Mouse (Mus musculus): ENCODE measurements around the gene S100a3.
A peak's percentile ranks its signal among the peaks of the same experiment; 100 is the strongest.

The S100a3 gene

DNA sequence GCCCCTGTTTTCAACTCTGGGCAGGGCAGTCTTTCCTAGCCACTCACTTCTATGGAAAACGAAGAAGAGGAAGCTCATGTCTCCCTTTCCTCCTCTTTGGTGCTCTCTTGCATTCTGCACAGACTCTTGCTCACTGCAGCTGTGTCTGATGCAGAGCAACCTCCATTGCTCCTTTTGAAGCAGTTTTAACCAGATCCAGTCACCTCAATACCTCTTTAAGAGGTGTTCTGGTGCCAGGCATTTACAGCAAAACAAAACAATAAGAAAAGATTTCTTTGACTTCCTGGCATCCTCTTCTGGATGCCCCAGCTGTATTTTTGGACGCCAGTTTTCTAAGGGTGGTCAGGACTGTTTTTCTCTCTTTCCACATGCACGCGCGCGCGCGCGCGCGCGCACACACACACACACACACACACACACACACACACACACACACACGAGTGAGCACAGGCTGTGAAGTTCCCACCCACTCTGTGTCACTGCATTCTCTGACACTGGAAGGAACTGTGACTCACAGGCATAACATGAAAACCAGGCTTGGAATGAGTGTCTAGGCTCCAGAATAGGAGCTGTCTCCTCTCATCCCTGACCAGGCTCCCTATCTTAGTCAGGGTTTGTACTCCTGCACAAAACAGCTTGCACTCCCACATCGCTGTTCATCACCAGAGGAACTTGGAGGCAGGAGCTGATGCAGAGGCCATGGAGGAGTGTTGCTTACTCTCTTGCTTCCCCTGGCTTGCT is 27.2 kb downstream of the S100a3 start:
- H3K9me3 ChIP-seq (ENCODE audit: low read length) = no peaks in the 10 kb centered on the region
- H3K27me3 ChIP-seq (ENCODE audit: insufficient read depth, low read length) = peaks cover 12% of the 10 kb centered on the region; the same call in 1 of the 2 replicates
- H3K36me3 ChIP-seq (ENCODE audit: insufficient read depth, low read length) = no peaks in the 10 kb centered on the region
- TF ChIP-seq POU5F1 (IDR thresholded peaks at IDR 0.05; ENCODE audit: borderline replicate concordance, low read length) (no peak), NANOG (IDR thresholded peaks at IDR 0.05; ENCODE audit: borderline replicate concordance, low read length) (no peak), CTCF (conservative IDR thresholded peaks at IDR 0.05; ENCODE audit: low read length) (no peak)
- peaks cover 57% of the 10 kb centered on the region for H3K4me1 ChIP-seq (replicated peaks; ENCODE audit: low read depth, low read length)
- peak overlapping the region; percentile 48 for H3K4me3 ChIP-seq (replicated peaks; ENCODE audit: low read length)

DNA sequence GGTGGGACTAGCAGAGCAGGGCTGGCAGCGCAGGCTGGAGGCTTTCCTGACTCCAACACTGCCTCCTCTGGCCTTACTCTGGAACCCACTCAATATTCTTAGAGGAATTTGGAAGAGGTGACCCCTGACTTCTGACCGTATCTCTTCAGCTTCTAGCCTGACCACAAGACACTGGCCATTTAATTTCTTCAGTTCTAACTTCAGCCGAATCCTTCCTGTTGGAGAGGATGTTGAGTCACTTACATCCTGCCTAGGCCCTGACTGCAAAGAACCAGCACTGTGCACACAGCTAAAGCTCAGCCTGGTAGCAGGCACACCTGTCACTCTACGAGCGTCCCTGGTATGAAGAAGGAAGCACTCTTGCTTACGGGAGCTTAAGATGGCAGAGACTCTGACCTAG is 29.0 kb downstream of the S100a3 start:
- Histone ChIP-seq H3K4me1 (replicated peaks; ENCODE audit: low read depth, low read length) (peaks cover 47% of the 10 kb centered on the region), H3K36me3 (ENCODE audit: insufficient read depth, low read length) (no peaks in the 10 kb centered on the region), H3K9me3 (ENCODE audit: low read length) (peaks cover 4% of the 10 kb centered on the region; the same call in 1 of the 2 replicates), H3K4me3 (replicated peaks; ENCODE audit: low read length) (no peak overlapping the region), H3K27me3 (ENCODE audit: insufficient read depth, low read length) (peaks cover 6% of the 10 kb centered on the region; the same call in 1 of the 2 replicates)
- TF ChIP-seq NANOG (IDR thresholded peaks at IDR 0.05; ENCODE audit: borderline replicate concordance, low read length) (no peak), CTCF (conservative IDR thresholded peaks at IDR 0.05; ENCODE audit: low read length) (no peak), POU5F1 (IDR thresholded peaks at IDR 0.05; ENCODE audit: borderline replicate concordance, low read length) (no peak)

DNA sequence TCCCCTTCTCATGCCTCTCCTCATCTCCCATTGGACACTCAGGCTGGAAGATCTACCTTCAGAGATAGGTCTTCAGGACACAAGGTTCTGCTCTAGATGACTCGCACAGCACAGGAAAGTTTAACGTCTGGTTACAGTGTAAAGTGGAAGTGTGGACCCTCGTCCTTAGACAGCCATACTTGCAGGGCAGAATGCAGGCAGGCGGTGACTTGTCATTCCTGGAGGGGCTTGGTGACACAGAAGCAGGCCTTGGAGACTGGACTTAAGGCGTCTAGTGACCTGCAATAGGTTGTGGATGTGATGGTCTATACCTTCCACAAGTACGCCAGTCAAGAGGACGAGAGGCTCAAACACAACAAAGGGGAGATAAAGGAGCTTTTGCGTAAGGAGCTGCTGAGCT is 29.6 kb downstream of the S100a3 start, which contains the start of gene S100a2:
Gene S100a2, plus strand, starts transcription at position 301 of the 400 bp plus-strand sequence.
- Histone ChIP-seq H3K4me3 (replicated peaks; ENCODE audit: low read length) (no peak within 1 kb of the TSS), H3K9me3 (ENCODE audit: low read length) (peaks cover 4% of the 10 kb centered on the region; the same call in 1 of the 2 replicates), H3K27me3 (ENCODE audit: insufficient read depth, low read length) (0 out of 2 replicates have a peak, but pooled peaks cover 2% of the 10 kb centered on the region), H3K4me1 (replicated peaks; ENCODE audit: low read depth, low read length) (peaks cover 46% of the 10 kb centered on the region), H3K36me3 (ENCODE audit: insufficient read depth, low read length) (no peaks in the 10 kb centered on the region)
- TF ChIP-seq NANOG (IDR thresholded peaks at IDR 0.05; ENCODE audit: borderline replicate concordance, low read length) (no peak), POU5F1 (IDR thresholded peaks at IDR 0.05; ENCODE audit: borderline replicate concordance, low read length) (no peak), CTCF (conservative IDR thresholded peaks at IDR 0.05; ENCODE audit: low read length) (no peak)

DNA sequence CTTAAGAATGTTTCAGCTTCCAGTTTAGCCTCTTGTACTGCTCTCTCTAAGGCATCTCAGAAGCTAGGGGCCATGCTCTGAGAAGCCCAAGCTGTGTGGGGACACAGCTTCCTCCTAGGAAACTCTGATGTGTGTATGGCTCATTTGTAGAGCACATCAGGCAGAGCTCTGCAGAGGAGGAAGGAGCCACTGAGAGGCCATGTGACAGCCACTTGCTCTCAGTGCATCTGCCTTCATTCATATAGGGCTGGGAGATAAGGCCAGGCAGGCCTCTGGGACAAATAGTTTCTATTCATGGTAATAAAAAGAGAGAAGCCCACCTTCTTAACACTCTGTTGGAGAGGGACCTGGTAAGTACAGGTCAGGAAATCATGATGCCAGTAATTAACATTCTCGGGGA is 34.1 kb downstream of the S100a3 start:
- no peak overlapping the region for H3K4me3 ChIP-seq (replicated peaks; ENCODE audit: low read length)
- peaks cover 8% of the 10 kb centered on the region for H3K4me1 ChIP-seq (replicated peaks; ENCODE audit: low read depth, low read length)
- H3K9me3 ChIP-seq (ENCODE audit: low read length) = peaks cover 4% of the 10 kb centered on the region; the same call in 1 of the 2 replicates
- peaks cover 7% of the 10 kb centered on the region; the same call in 1 of the 2 replicates for H3K27me3 ChIP-seq (ENCODE audit: insufficient read depth, low read length)
- no peaks in the 10 kb centered on the region for H3K36me3 ChIP-seq (ENCODE audit: insufficient read depth, low read length)
- TF ChIP-seq NANOG (IDR thresholded peaks at IDR 0.05; ENCODE audit: borderline replicate concordance, low read length) (no peak), POU5F1 (IDR thresholded peaks at IDR 0.05; ENCODE audit: borderline replicate concordance, low read length) (no peak), CTCF (conservative IDR thresholded peaks at IDR 0.05; ENCODE audit: low read length) (no peak)

DNA sequence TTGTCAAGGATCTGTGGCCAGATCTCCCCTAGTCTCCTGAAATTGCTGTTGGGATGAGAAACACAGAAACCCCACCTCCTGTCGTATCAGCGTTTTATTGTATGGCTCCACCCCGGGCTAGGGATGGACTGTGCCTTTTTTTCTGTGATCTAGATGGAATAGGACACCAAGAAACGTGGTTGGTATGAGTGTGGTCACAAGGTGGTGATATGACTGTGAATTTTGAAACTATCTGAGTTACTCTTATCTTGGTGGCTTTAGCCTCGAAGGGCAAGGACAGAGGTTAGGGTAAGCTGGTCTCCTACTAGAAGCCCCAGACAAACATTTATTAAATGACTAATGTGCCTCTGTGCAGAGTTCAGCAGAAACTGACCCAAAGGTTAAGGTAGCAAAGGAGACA is 35.2 kb downstream of the S100a3 start:
- Histone ChIP-seq H3K4me3 (replicated peaks; ENCODE audit: low read length) (no peak overlapping the region), H3K4me1 (replicated peaks; ENCODE audit: low read depth, low read length) (no peaks in the 10 kb centered on the region), H3K9me3 (ENCODE audit: low read length) (peaks cover 4% of the 10 kb centered on the region; the same call in 1 of the 2 replicates), H3K36me3 (ENCODE audit: insufficient read depth, low read length) (no peaks in the 10 kb centered on the region), H3K27me3 (ENCODE audit: insufficient read depth, low read length) (peaks cover 17% of the 10 kb centered on the region; the same call in 1 of the 2 replicates)
- no peak for TF ChIP-seq CTCF (conservative IDR thresholded peaks at IDR 0.05; ENCODE audit: low read length)
- no peak for TF ChIP-seq NANOG (IDR thresholded peaks at IDR 0.05; ENCODE audit: borderline replicate concordance, low read length)
- TF ChIP-seq POU5F1 (IDR thresholded peaks at IDR 0.05; ENCODE audit: borderline replicate concordance, low read length) = no peak

DNA sequence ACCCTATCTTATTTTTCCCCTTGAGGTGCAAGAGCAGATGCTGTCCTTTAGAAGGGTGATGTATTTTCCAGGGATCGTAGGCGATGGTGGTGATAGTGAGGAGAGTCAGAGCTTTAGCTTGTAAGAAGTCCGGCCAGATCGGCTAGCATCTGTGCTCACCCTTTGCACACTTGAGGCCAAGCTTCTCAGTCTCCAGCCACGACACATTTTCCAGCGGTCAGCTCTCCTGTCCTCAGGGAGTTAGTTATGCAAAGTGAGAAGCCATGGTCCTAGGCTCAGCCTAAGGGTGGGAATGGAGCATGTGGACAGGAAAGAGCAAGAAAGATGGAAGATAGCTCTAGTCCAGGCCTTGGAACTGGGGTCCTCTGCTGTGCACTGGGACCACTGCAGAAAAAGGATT is 36.4 kb downstream of the S100a3 start:
- Histone ChIP-seq H3K4me3 (replicated peaks; ENCODE audit: low read length) (no peak overlapping the region), H3K36me3 (ENCODE audit: insufficient read depth, low read length) (no peaks in the 10 kb centered on the region), H3K27me3 (ENCODE audit: insufficient read depth, low read length) (peaks cover 21% of the 10 kb centered on the region; the same call in 1 of the 2 replicates), H3K9me3 (ENCODE audit: low read length) (peaks cover 11% of the 10 kb centered on the region), H3K4me1 (replicated peaks; ENCODE audit: low read depth, low read length) (no peaks in the 10 kb centered on the region)
- TF ChIP-seq CTCF (conservative IDR thresholded peaks at IDR 0.05; ENCODE audit: low read length) (no peak), POU5F1 (IDR thresholded peaks at IDR 0.05; ENCODE audit: borderline replicate concordance, low read length) (no peak)

DNA sequence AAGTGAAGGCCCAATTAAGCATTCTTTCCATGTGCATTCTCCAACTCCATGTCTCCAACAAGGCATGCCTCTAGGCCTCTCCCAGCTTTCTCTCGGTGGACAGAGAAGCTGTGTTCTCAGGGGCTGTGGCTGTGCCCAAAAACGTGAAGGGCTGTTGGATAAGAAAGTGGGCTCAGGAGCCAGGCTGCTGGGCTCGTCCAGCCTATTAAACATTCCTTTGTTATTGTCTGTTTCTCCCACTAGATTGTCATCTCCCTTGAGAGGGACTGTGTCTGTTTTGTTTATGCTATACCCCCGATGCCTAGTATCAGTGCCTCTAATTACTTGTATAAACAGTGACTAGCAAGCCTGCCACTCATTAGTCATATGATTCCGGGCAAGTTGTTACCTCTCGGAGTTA is 37.4 kb downstream of the S100a3 start:
- TF ChIP-seq POU5F1 (IDR thresholded peaks at IDR 0.05; ENCODE audit: borderline replicate concordance, low read length) (no peak), NANOG (IDR thresholded peaks at IDR 0.05; ENCODE audit: borderline replicate concordance, low read length) (no peak), CTCF (conservative IDR thresholded peaks at IDR 0.05; ENCODE audit: low read length) (no peak)
- Histone ChIP-seq H3K9me3 (ENCODE audit: low read length) (peaks cover 20% of the 10 kb centered on the region), H3K27me3 (ENCODE audit: insufficient read depth, low read length) (peaks cover 24% of the 10 kb centered on the region), H3K4me3 (replicated peaks; ENCODE audit: low read length) (no peak overlapping the region), H3K36me3 (ENCODE audit: insufficient read depth, low read length) (no peaks in the 10 kb centered on the region), H3K4me1 (replicated peaks; ENCODE audit: low read depth, low read length) (no peaks in the 10 kb centered on the region)

DNA sequence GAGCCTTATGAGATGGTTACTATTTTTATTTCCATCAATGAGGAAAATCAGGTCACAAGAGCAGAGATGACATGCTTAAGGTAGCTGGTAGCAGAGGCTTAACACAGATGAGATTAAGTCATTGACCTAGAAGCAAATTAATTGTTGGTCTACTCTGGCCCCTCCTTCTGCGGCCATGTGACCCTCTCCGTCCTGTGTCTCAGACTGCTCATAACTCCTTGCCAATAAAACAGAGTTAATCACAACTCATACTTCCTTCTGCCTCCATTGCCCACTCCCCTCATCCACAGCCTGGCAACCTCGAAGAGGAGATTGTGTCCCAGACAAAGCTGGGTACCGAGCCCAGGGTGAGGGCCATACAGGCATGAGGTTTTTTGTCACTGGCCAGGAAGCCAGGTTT is 37.8 kb downstream of the S100a3 start:
- Histone ChIP-seq H3K36me3 (ENCODE audit: insufficient read depth, low read length) (no peaks in the 10 kb centered on the region), H3K4me1 (replicated peaks; ENCODE audit: low read depth, low read length) (no peaks in the 10 kb centered on the region), H3K9me3 (ENCODE audit: low read length) (peaks cover 20% of the 10 kb centered on the region), H3K27me3 (ENCODE audit: insufficient read depth, low read length) (peaks cover 24% of the 10 kb centered on the region), H3K4me3 (replicated peaks; ENCODE audit: low read length) (no peak overlapping the region)
- TF ChIP-seq NANOG (IDR thresholded peaks at IDR 0.05; ENCODE audit: borderline replicate concordance, low read length) (no peak), POU5F1 (IDR thresholded peaks at IDR 0.05; ENCODE audit: borderline replicate concordance, low read length) (no peak), CTCF (conservative IDR thresholded peaks at IDR 0.05; ENCODE audit: low read length) (no peak)
